Mouse (Mus musculus): Measurements from ENCODE around the gene Abl2. TPM values are rescaled to one million over a fixed set of nuclear protein-coding genes. Genes with fewer than 3 reads are reported as not detected.

Abl2 gene
- polyA plus RNA-seq, 1 experiment: 5.9 TPM

DNA sequence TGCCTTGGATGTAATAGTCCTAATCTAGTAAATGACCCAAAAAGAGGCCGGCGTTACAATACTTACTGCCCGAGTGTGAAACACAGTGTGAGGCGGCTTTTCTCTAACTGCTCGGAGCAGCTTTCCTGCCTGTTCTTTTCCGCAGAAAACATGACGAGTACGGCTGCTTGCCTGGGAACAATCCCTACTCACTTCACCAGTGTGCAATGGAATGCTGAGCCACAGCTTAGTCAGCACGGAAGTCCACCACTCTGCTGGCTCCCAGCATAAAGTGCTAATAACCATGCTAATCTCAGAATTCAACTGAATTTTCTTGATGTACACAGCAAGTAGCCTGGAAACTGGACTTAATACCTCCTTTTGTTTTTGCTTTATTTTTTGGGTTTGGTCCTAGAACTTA lies 121.0 kb downstream of the Abl2 start:
- no peaks in the 10 kb centered on the region for H3K27me3 ChIP-seq (ENCODE audit: control insufficient read depth, insufficient read depth, low read length)
- no peak overlapping the region for H3K4me3 ChIP-seq (ENCODE audit: control insufficient read depth, low read depth, low read length)
- no peak for TF ChIP-seq POLR2A (IDR thresholded peaks at IDR 0.05; ENCODE audit: control insufficient read depth, low read depth, low read length)
- TF ChIP-seq CTCF (IDR thresholded peaks at IDR 0.05; ENCODE audit: control insufficient read depth, insufficient read depth, insufficient replicate concordance, low read depth, low read length): no peak
- H3K36me3 ChIP-seq (ENCODE audit: control insufficient read depth, insufficient read depth, low read length): no peaks in the 10 kb centered on the region; the same call in 1 of the 2 replicates
- H3K27ac ChIP-seq (ENCODE audit: control insufficient read depth, insufficient read depth, low read depth, low read length): no peak overlapping the region
- H3K4me1 ChIP-seq (ENCODE audit: control insufficient read depth, insufficient read depth, low read length): peaks cover under 1% of the 10 kb centered on the region; the same call in 1 of the 2 replicates

DNA sequence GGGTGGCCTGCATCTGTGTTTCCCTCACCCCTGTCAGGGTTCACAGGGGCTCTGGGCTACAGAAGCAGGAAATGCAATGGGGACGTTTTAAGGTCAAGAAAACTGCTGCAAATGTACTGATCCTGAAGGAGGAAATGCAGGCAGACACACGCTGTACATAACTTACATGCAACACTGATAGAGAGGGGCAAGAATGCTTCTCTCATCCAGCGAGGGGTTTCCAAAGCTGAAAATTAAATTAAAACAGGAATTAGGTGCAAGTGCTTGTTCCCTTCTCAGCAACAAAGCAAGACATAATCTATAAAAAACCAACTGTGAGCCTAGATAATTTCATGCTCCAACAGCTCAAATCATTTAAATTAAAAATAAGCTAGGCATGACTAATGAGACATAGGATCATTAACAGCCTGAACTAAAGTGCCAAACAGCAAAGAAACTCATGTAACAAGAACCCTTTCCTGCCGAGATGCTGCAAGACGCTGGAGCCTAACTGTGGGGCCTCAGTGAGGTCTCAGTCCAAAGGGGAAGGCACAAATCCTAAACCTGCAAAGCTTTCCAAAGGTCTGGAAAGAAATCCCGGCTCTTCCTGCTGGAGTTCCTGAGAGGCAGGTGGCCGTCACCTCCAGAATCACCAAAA lies 127.6 kb downstream of the Abl2 start:
- H3K4me1 ChIP-seq (ENCODE audit: control insufficient read depth, insufficient read depth, low read length): no peaks in the 10 kb centered on the region
- H3K36me3 ChIP-seq (ENCODE audit: control insufficient read depth, insufficient read depth, low read length): peaks cover 1% of the 10 kb centered on the region
- no peak overlapping the region for H3K27ac ChIP-seq (ENCODE audit: control insufficient read depth, insufficient read depth, low read depth, low read length)
- no peak for TF ChIP-seq CTCF (IDR thresholded peaks at IDR 0.05; ENCODE audit: control insufficient read depth, insufficient read depth, insufficient replicate concordance, low read depth, low read length)
- no peak for TF ChIP-seq POLR2A (IDR thresholded peaks at IDR 0.05; ENCODE audit: control insufficient read depth, low read depth, low read length)
- H3K27me3 ChIP-seq (ENCODE audit: control insufficient read depth, insufficient read depth, low read length): no peaks in the 10 kb centered on the region
- H3K4me3 ChIP-seq (ENCODE audit: control insufficient read depth, low read depth, low read length): no peak overlapping the region

Other genes starting within 250 kb of the Abl2 start
- gene Nphs2, start 248.1 kb upstream of the Abl2 start, polyA plus RNA-seq (2012; rRNA removed): 0.21 and 0.23 TPM in 2 replicates
- 6.9 and 7.6 TPM in 2 replicates for gene Gm2000, start 192.7 kb upstream of the Abl2 start, polyA plus RNA-seq (2012; rRNA removed)
- gene Axdnd1, start 137.6 kb upstream of the Abl2 start, polyA plus RNA-seq (2012; rRNA removed): 151 and 198 TPM in 2 replicates
- gene Soat1, start 84.5 kb upstream of the Abl2 start, polyA plus RNA-seq (2012; rRNA removed): 32.4 and 34.4 TPM in 2 replicates
- gene Gm10031, start 34.8 kb upstream of the Abl2 start, polyA plus RNA-seq (2012; rRNA removed): 4.0 and 4.3 TPM in 2 replicates
- gene Tor3a, start 115.6 kb downstream of the Abl2 start, polyA plus RNA-seq (2012; rRNA removed): 0.90 and 0.94 TPM in 2 replicates
- gene Fam20b, start 160.3 kb downstream of the Abl2 start, polyA plus RNA-seq (2012; rRNA removed): 23.3 and 27.7 TPM in 2 replicates